Mouse (Mus musculus) heart, adult 18-20 months (tissue): ENCODE measurements at regions not wholly inside any gene's neighbourhood (a gene's known extent, or its start where the extent isn't known, plus 50 kb on each side); places are given as distances from the start of the nearest gene placed in this dataset.

ENCODE experiments used
- DNase-seq, 2 experiments: peaks; one replicate each; pipeline ENCODE4 v3.0.0; 2021 to 2022; ENCODE audit warnings: mixed read lengths in 1 of 2

DNA sequence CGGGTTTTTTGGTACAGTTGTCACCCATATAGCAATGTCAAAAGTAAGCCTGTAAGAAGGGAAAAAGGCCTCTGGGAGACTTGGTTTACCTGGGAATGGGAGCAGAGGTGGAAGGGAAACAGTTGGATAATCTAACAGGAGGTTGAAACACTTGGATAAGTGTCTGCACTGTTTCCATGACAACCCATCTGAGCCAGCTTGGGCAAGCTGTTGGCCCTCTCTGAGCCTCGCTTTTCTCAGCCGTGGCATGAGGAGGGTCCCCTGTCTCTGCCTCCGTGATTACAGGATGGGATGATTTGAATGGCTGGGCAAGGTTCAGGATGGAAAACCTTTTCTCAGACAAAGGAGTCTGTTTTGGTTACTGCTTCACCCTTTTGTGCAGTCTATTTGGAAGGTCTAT is 265.6 kb downstream of the Emp1 start:
- no peak for DNase-seq

DNA sequence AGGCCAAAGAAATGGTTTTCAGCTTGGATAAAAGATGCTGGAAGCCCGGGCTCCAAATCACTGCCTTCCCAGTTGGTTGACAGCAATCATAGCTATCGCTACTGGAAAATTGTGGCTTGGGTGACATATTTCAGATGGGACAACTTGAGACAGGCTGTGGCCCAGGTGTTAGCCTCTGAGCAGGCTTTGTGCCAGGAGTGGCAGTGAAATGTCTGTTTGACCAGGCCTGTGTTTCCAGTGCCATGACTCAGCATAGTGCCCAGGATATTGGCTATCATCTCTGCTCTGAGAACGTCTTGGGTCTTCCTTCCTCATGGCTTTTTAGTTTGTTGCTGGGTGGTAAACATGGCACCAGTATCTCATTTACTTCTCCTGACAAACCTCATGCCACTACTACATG is 266.9 kb downstream of the Emp1 start:
- no peak for DNase-seq

DNA sequence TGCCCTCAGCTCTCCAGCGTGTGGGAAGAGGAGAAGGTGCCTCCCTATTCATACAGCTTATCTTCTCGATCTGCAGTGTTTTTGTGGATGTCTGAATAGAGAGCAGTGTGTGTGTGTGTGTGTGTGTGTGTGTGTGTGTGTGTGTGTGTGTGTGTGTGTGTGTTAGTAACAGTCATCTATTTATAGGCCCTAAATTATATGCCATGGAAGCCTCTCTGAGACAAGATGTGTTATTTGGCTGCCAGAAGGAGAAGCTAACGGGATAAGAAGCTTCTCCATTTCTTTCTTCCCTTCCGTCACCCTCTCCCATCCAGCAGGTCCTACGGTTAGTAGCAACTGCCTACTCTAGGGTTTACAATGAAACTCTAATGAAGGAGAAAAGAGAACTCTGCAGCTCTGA is 270.3 kb downstream of the Emp1 start:
- DNase-seq, result no peak

DNA sequence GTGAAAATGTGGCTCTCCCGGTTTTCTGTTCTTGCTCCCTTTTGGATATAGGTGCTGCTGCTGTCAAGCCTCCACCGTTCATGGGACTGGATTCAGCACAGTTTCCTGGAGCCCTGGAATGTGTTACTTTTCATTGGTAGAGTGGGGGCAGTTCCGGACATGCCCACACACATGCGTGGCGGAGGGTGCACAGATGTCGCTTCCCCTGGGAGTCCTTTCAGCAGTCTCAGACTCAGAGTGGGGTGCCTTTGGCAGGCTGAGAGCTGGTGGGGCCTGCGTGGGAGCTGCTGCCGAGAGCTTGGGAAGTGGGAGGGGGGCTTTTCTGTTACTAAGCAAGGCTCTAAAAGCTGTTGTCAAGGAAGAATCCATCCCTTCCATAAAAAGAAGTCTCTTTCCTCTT is 274.3 kb downstream of the Emp1 start:
- DNase-seq, result no peak

DNA sequence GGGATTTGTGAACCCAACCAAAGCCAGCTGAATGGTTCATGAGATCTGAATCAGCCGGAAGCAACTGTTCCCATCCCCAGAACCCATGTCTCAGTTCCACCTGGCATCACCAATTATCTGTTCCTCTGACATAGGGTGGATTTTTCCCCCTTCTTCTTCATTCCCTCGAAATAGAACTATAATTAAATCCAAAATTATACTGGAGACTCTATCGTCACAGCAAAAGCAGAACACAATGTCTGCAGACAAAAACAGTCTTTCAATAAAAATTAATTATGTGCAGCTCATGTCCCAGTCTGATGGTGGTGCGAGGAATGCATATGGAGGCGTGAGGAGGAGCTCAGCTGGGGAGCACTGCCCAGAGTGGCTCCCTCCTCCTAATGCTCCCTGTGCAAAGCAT is 280.4 kb downstream of the Emp1 start:
- no peak for DNase-seq

DNA sequence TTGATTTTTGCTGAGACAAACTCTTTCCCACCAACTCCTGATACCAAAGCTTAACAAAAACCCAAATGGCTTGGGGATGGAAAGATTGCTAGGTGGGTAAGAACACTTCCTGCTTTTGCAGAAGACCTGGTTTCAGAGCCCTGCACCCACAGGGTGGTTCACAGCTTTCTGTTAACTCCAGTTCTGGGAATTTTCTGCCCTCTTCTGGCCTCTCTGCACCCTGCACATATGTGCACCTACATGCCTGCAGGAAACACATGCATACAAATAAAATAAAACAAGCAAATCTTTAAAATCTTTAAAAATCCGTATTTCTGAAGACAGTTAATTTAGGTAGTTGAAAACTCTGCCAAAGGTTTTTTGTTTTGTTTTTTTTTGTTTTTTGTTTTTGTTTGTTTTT is 283.8 kb downstream of the Emp1 start:
- DNase-seq, result no peak

DNA sequence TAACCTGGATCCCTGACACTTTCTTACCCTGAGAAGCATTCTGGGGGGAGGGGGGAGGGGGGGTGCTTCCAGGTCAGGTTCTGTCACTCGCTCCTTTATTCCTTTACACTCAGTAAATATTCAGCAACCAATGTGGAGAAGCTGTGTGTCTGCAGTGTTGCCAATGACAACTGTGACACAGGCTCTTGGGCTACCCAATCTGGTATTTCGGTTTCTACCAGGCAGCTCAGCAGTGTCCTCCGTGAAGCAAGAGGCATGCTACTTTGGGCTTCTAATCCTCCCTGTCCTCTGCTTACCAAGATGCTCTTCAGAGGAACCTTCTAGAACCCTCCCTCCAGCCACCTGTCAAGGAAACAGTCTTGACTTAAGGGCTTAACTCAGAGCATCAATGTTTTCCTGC is 290.7 kb downstream of the Emp1 start:
- DNase-seq, result no peak

DNA sequence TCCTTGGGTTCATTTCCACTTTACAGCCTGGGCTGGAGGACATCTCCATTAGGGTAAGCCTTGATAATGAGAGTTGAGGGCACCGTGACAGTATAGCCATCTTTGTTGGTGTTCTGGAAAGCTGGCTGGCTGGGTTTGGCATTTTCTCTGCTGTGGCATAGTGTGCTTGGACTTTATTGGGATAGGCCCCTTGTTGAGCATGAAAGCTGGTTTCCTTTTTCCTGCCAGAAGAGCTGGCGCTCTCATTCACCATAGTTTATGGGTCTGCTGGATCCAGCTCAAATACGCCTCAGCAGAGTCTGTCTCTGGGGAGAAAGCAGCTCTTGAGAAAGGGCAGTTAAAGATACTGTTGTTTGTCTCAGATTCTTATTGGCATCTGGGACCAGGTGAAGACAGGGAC is 300.0 kb downstream of the Emp1 start:
- DNase-seq, result no peak

DNA sequence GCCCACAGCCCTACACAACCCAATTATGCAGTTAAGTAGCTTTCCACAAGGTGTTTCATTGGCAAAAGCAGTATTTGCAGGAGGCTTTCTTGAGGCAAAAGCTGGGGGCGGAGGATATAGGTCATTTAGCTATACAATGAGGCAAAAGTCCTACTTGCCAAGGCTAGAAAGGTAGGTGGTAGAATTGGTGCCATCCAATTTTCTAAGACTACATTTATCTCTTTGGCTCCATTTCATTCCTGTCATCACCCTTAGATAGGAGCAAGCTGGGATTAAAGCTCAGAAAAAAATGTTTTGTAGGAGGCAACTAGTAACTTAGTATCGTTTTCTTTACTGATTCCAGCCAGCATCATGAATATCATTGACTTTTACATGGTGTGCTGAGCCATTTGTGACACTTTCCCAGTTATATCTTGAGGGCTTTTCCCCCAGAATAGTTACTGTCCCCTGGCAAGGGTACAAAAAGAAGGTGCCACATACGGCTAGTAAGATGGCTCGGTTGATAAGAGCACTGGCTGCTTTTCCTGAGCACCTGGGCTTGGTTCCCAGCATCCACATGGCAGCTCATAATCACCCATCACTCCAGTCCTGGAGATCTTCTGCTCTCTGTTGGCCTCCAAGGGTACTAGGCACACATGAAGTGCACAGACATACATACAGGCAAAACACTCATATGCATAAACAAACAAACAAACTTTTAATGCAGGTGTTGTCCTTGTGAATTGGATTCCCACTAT is 300.6 kb downstream of the Emp1 start:
- DNase-seq, result no peak
